Mouse (Mus musculus) embryonic fibroblast, embryonic 13.5 days (primary cell): ENCODE results near the gene Fam196b.

Experiments used
- CTCF ChIP-seq: IDR thresholded peaks from 2 replicates; pipeline ENCODE4 v1.5.1; 2011; ENCODE audit warnings: mild to moderate bottlenecking, control low read depth, low read length, moderate library complexity, borderline replicate concordance; ENCODE audit not compliant: insufficient read depth
- POLR2A ChIP-seq: IDR thresholded peaks from 2 replicates; pipeline ENCODE4 v1.6.1; 2011; ENCODE audit warnings: low read depth, mild to moderate bottlenecking, control low read depth, low read length, moderate library complexity

GRCm38 (mm10) chr11:34449944-34450343 lies 135.3 kb downstream of the Fam196b start:
- TF ChIP-seq CTCF (no peak), POLR2A (no peak)
